Mouse (Mus musculus) MEL (cell line): ENCODE data around the gene Dusp14. TPM values are rescaled to one million over a fixed set of nuclear protein-coding genes. Genes with fewer than 3 reads are reported as not detected.

Experiments used
- DNase-seq: peaks from one replicate; pipeline ENCODE4 v3.0.0; 2011; ENCODE audit warnings: low read depth, low spot score
- H3K27ac ChIP-seq: 2 replicates; pipeline ENCODE4 v1.5.1; 2012; ENCODE audit warnings: low read depth, mild to moderate bottlenecking, control low read depth, low read length, moderate library complexity; ENCODE audit not compliant: control insufficient read depth
- H3K27me3 ChIP-seq, 2 experiments: fragments of 150-350 bp in 1 of 2; sonication (generic) in 1 of 2; 2 replicates each; pipeline ENCODE4 v1.6.1; 2012; ENCODE audit warnings: low read length in 2 of 2, mild to moderate bottlenecking in 2 of 2, improper control_type of control experiment in 1 of 2, moderate library complexity in 1 of 2; ENCODE audit not compliant: insufficient read depth in 2 of 2, control insufficient read depth in 1 of 2
- H3K36me3 ChIP-seq, 2 experiments: 2 replicates each; pipeline ENCODE4 v1.6.1; 2012 to 2014; ENCODE audit warnings: low read length in 2 of 2, improper control_type of control experiment in 1 of 2, inconsistent platforms in 1 of 2, mild to moderate bottlenecking in 1 of 2; ENCODE audit not compliant: insufficient read depth in 2 of 2, control insufficient read depth in 1 of 2
- H3K4me1 ChIP-seq, 2 experiments: fragments of 150-350 bp in 1 of 2; sonication (generic) in 1 of 2; 2 replicates each; pipeline ENCODE4 v1.6.1; 2012; ENCODE audit warnings: low read length in 2 of 2, improper control_type of control experiment in 1 of 2, mild to moderate bottlenecking in 1 of 2; ENCODE audit not compliant: insufficient read depth in 2 of 2, control insufficient read depth in 1 of 2
- H3K4me3 ChIP-seq, 2 experiments: fragments of 150-350 bp in 1 of 2; sonication (generic) in 1 of 2; 2 replicates each; pipeline ENCODE4 v1.5.1; 2012; ENCODE audit warnings: low read depth in 2 of 2, low read length in 2 of 2, mild to moderate bottlenecking in 2 of 2, moderate library complexity in 2 of 2, control low read depth in 1 of 2, improper control_type of control experiment in 1 of 2; ENCODE audit not compliant: control insufficient read depth in 1 of 2, insufficient read depth in 1 of 2
- H3K79me2 ChIP-seq: 2 replicates; pipeline ENCODE4 v1.6.1; 2012; ENCODE audit warnings: mild to moderate bottlenecking, low read length, moderate library complexity; ENCODE audit not compliant: control insufficient read depth, poor library complexity, insufficient read depth
- H3K9ac ChIP-seq: 2 replicates; pipeline ENCODE4 v1.6.1; 2012; ENCODE audit warnings: low read depth, mild to moderate bottlenecking, control low read depth, low read length, moderate library complexity; ENCODE audit not compliant: control insufficient read depth, poor library complexity, severe bottlenecking
- H3K9me3 ChIP-seq: fragments of 150-350 bp; sonication (generic); replicated peaks from 2 replicates; pipeline ENCODE4 v1.6.1; 2012; ENCODE audit warnings: mild to moderate bottlenecking, low read length, improper control_type of control experiment, moderate library complexity; ENCODE audit not compliant: insufficient read depth
- CHD1 ChIP-seq: IDR thresholded peaks from 2 replicates; pipeline ENCODE4 v1.6.1; 2012; ENCODE audit warnings: low read depth, mild to moderate bottlenecking, inconsistent platforms, low read length, improper control_type of control experiment
- CHD2 ChIP-seq: IDR thresholded peaks from 2 replicates; pipeline ENCODE4 v1.6.1; 2011; ENCODE audit warnings: low read length, improper control_type of control experiment
- ELF1 ChIP-seq: IDR thresholded peaks from 2 replicates; pipeline ENCODE4 v1.6.1; 2014; ENCODE audit warnings: low read depth, mild to moderate bottlenecking, inconsistent platforms, low read length, improper control_type of control experiment, moderate library complexity
- EP300 ChIP-seq, 2 experiments: IDR thresholded peaks; 2 replicates each; pipeline ENCODE4 v1.6.1; 2011; ENCODE audit warnings: improper control_type of control experiment in 2 of 2, low read length in 2 of 2, low read depth in 1 of 2, mild to moderate bottlenecking in 1 of 2
- ETS1 ChIP-seq: IDR thresholded peaks from 2 replicates; pipeline ENCODE4 v1.6.1; 2012; ENCODE audit warnings: low read depth, mild to moderate bottlenecking, inconsistent platforms, low read length, improper control_type of control experiment, moderate library complexity
- GABPA ChIP-seq: IDR thresholded peaks from 2 replicates; pipeline ENCODE4 v1.6.1; 2012; ENCODE audit warnings: low read depth, mild to moderate bottlenecking, inconsistent platforms, low read length, improper control_type of control experiment, moderate library complexity
- GATA1 ChIP-seq: IDR thresholded peaks from 2 replicates; pipeline ENCODE4 v1.6.1; 2011; ENCODE audit warnings: low read depth, low read length, improper control_type of control experiment
- JUND ChIP-seq: IDR thresholded peaks from 2 replicates; pipeline ENCODE4 v1.6.1; 2011; ENCODE audit warnings: low read depth, mild to moderate bottlenecking, improper control_type of control experiment, low read length
- KAT2A ChIP-seq: conservative IDR thresholded peaks from 2 replicates; pipeline ENCODE4 v1.6.1; 2012; ENCODE audit warnings: low read depth, low read length, improper control_type of control experiment, inconsistent platforms
- MEF2A ChIP-seq: IDR thresholded peaks from 2 replicates; pipeline ENCODE4 v1.6.1; 2014; ENCODE audit warnings: low read depth, mild to moderate bottlenecking, inconsistent platforms, low read length, improper control_type of control experiment; ENCODE audit not compliant: poor library complexity, insufficient replicate concordance, severe bottlenecking; ENCODE audit errors: extremely low read depth
- MYC ChIP-seq: IDR thresholded peaks from 2 replicates; pipeline ENCODE4 v1.6.1; 2011; ENCODE audit warnings: low read depth, mild to moderate bottlenecking, low read length, improper control_type of control experiment, moderate library complexity
- NRF1 ChIP-seq: IDR thresholded peaks from 2 replicates; pipeline ENCODE4 v1.6.1; 2014; ENCODE audit warnings: low read depth, mild to moderate bottlenecking, inconsistent platforms, low read length, improper control_type of control experiment, moderate library complexity; ENCODE audit not compliant: poor library complexity, insufficient read depth, severe bottlenecking
- POLR2A ChIP-seq, 2 experiments: IDR thresholded peaks; 2 replicates each; pipeline ENCODE4 v1.6.1; 2011 to 2012; ENCODE audit warnings: low read length in 2 of 2, mild to moderate bottlenecking in 2 of 2, control low read depth in 1 of 2, improper control_type of control experiment in 1 of 2, low read depth in 1 of 2, moderate library complexity in 1 of 2; ENCODE audit not compliant: control insufficient read depth in 1 of 2, insufficient read depth in 1 of 2, poor library complexity in 1 of 2
- POLR2AphosphoS5 ChIP-seq: IDR thresholded peaks from 2 replicates; pipeline ENCODE4 v1.6.1; 2012; ENCODE audit warnings: low read depth, borderline replicate concordance, mild to moderate bottlenecking, inconsistent platforms, low read length, moderate library complexity, mixed read lengths
- RAD21 ChIP-seq: IDR thresholded peaks from 2 replicates; pipeline ENCODE4 v1.6.1; 2011; ENCODE audit warnings: mild to moderate bottlenecking, low read depth, low read length, improper control_type of control experiment
- SIN3A ChIP-seq: IDR thresholded peaks from 2 replicates; pipeline ENCODE4 v1.6.1; 2012; ENCODE audit warnings: low read length, improper control_type of control experiment, inconsistent platforms
- SMC3 ChIP-seq: IDR thresholded peaks from 2 replicates; pipeline ENCODE4 v1.6.1; 2011; ENCODE audit warnings: low read depth, low read length, improper control_type of control experiment
- TCF12 ChIP-seq: IDR thresholded peaks from 2 replicates; pipeline ENCODE4 v1.6.1; 2014; ENCODE audit warnings: low read depth, mild to moderate bottlenecking, inconsistent platforms, low read length, improper control_type of control experiment, moderate library complexity
- USF1 ChIP-seq: IDR thresholded peaks from 2 replicates; pipeline ENCODE4 v1.6.1; 2014; ENCODE audit warnings: low read depth, mild to moderate bottlenecking, inconsistent platforms, low read length, improper control_type of control experiment, moderate library complexity
- USF2 ChIP-seq, 2 experiments: IDR thresholded peaks; 2 replicates each; pipeline ENCODE4 v1.6.1; 2011 to 2012; ENCODE audit warnings: improper control_type of control experiment in 2 of 2, low read length in 2 of 2, borderline replicate concordance in 1 of 2, inconsistent platforms in 1 of 2, low read depth in 1 of 2, mild to moderate bottlenecking in 1 of 2; ENCODE audit not compliant: insufficient read depth in 1 of 2
- ZKSCAN1 ChIP-seq: IDR thresholded peaks from 2 replicates; pipeline ENCODE4 v1.6.1; 2012; ENCODE audit warnings: low read depth, mild to moderate bottlenecking, inconsistent platforms, low read length, improper control_type of control experiment, moderate library complexity
- ZMIZ1 ChIP-seq: IDR thresholded peaks from 2 replicates; pipeline ENCODE4 v1.6.1; 2012; ENCODE audit warnings: low read depth, mild to moderate bottlenecking, inconsistent platforms, low read length, improper control_type of control experiment, moderate library complexity
- polyA plus RNA-seq, 2 experiments: library from polyadenylated mRNA; stranded (reverse) in 1 of 2; unstranded in 1 of 2; fragments of >175 nt in 1 of 2; fragments of >200 nt in 1 of 2; gene quantifications; 2 replicates each; pipeline versions ENCODE4 v1.2.1 to v1.2.4; 2012; ENCODE audit warnings: low replicate concordance in 2 of 2, low read depth in 1 of 2; ENCODE audit not compliant: insufficient read length in 2 of 2, insufficient read depth in 1 of 2, missing spikeins in 1 of 2
- total RNA-seq: library from RNA; depleted of rRNA; stranded (reverse); fragments of 300-350 nt; gene quantifications from 2 replicates; pipeline ENCODE4 v1.2.3, GENCODE M21; 2012

Dusp14 gene
- total and polyA plus RNA-seq, 3 experiments, result 7.9 to 9.7 TPM; not detected in 1

DNA sequence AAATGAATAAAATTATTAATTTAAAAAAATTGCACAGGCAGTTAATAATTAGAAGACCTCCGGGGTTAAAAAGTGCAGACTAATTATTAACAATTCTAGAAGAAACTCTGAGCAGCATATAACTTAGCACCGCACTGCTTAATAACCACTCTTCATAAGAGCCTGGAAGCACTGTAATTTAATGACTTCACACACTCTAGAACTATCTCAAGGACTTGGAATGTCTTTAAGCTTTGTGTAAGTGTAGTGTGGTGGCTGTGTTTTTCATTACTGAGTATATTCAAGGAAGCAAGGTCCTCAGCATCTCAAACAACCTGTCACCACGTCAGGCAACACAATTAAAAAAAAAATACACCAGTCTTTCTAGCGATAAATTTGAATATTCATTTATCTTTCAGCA, 26.0 kb upstream of the Dusp14 start:
- Histone ChIP-seq H3K27me3 (no peaks in the 10 kb centered on the region), H3K4me3 (no peak overlapping the region), H3K27ac (no peak overlapping the region), H3K36me3 (peaks cover 0 to 25% of the 10 kb centered on the region in 2 experiments; a peak in 2 of 4 replicates), H3K9ac (no peak overlapping the region), H3K9me3 (no peaks in the 10 kb centered on the region), H3K4me1 (no peaks in the 10 kb centered on the region), H3K79me2 (no peaks in the 10 kb centered on the region)
- no peak for DNase-seq
- TF ChIP-seq RAD21 (no peak), JUND (no peak), GATA1 (no peak), ZMIZ1 (no peak), TCF12 (no peak), EP300 (IDR thresholded peaks at IDR 0.05; ENCODE audit: low read depth in 1 of 2, low read length in 2 of 2) (no peak), CHD1 (no peak), USF2 (IDR thresholded peaks at IDR 0.05; ENCODE audit: borderline replicate concordance in 1 of 2, insufficient read depth in 1 of 2, low read depth in 1 of 2, low read length in 2 of 2) (no peak), GABPA (no peak), CHD2 (no peak), KAT2A (no peak), ETS1 (no peak), POLR2A (IDR thresholded peaks at IDR 0.05; ENCODE audit: control insufficient read depth in 1 of 2, insufficient read depth in 1 of 2, low read depth in 1 of 2, low read length in 2 of 2, poor library complexity in 1 of 2) (no peak), POLR2AphosphoS5 (no peak), SMC3 (no peak), USF1 (no peak)

GRCm38 (mm10) chr11:84090572-84090971, 21.5 kb upstream of the Dusp14 start:
- Histone ChIP-seq H3K4me1 (no peaks in the 10 kb centered on the region), H3K27ac (no peak overlapping the region), H3K36me3 (peaks cover 0 to 20% of the 10 kb centered on the region in 2 experiments; a peak in 2 of 4 replicates), H3K9me3 (no peaks in the 10 kb centered on the region), H3K4me3 (no peak overlapping the region), H3K27me3 (no peaks in the 10 kb centered on the region), H3K79me2 (no peaks in the 10 kb centered on the region), H3K9ac (no peak overlapping the region)
- TF ChIP-seq MYC (no peak), ZMIZ1 (no peak), RAD21 (no peak), MEF2A (no peak), NRF1 (no peak), SIN3A (no peak), TCF12 (no peak), CHD1 (no peak), ELF1 (no peak), CHD2 (no peak), USF2 (IDR thresholded peaks at IDR 0.05; ENCODE audit: borderline replicate concordance in 1 of 2, insufficient read depth in 1 of 2, low read depth in 1 of 2, low read length in 2 of 2) (no peak), ZKSCAN1 (no peak)
- DNase-seq, result no peak
